Mouse (Mus musculus) C2C12 (cell line): Measurements from ENCODE around the gene Fermt1. TPM values are rescaled to one million over a fixed set of nuclear protein-coding genes. Genes with fewer than 3 reads are reported as not detected.

Experiments used
- H3K27me3 ChIP-seq: one replicate; pipeline ENCODE4 v1.6.1; 2011; ENCODE audit not compliant: control insufficient read depth, insufficient read depth, insufficient read length
- H3K36me3 ChIP-seq: one replicate; pipeline ENCODE4 v1.6.1; 2011; ENCODE audit not compliant: control insufficient read depth, insufficient read depth
- H3K4me3 ChIP-seq: one replicate; pipeline ENCODE4 v1.5.1; 2011; ENCODE audit warnings: mild to moderate bottlenecking, control low read depth; ENCODE audit not compliant: poor library complexity, insufficient read depth, severe bottlenecking
- H3K79me2 ChIP-seq: one replicate; pipeline ENCODE4 v1.6.1; 2011; ENCODE audit not compliant: control insufficient read depth, insufficient read depth
- H3K79me3 ChIP-seq: one replicate; pipeline ENCODE4 v1.6.1; 2011; ENCODE audit warnings: low read depth, control low read depth
- H3ac ChIP-seq: one replicate; pipeline ENCODE3; 2011; ENCODE audit warnings: low read depth; ENCODE audit not compliant: control insufficient read depth, insufficient read length
- CEBPB ChIP-seq: IDR thresholded peaks from one replicate; pipeline ENCODE4 v1.6.1; 2011; ENCODE audit warnings: low read depth, mild to moderate bottlenecking, control low read depth, moderate library complexity
- CTCF ChIP-seq: IDR thresholded peaks from one replicate; pipeline ENCODE4 v1.5.1; 2011; ENCODE audit not compliant: control insufficient read depth, insufficient read depth, insufficient read length
- FOSL1 ChIP-seq: IDR thresholded peaks from one replicate; pipeline ENCODE4 v1.8.0; 2011; ENCODE audit warnings: mild to moderate bottlenecking, low read length; ENCODE audit not compliant: poor library complexity, insufficient read depth, severe bottlenecking
- MAX ChIP-seq: IDR thresholded peaks from one replicate; pipeline ENCODE4 v1.6.1; 2011; ENCODE audit warnings: mild to moderate bottlenecking, control low read depth
- MYOD1 ChIP-seq: IDR thresholded peaks from one replicate; pipeline ENCODE4 v1.6.1; 2011; ENCODE audit warnings: low read depth; ENCODE audit not compliant: control insufficient read depth, insufficient read length
- MYOG ChIP-seq: IDR thresholded peaks from one replicate; pipeline ENCODE4 v1.6.1; 2011; ENCODE audit not compliant: control insufficient read depth, insufficient read length; ENCODE audit errors: extremely low read depth
- USF1 ChIP-seq: IDR thresholded peaks from one replicate; pipeline ENCODE4 v1.6.1; 2011; ENCODE audit warnings: low read depth, mild to moderate bottlenecking, control low read depth, moderate library complexity
- polyA plus RNA-seq: library from polyadenylated mRNA; unstranded; fragments of >200 nt; fragmentation: generic; extraction: Trizol; gene quantifications from one replicate; pipeline ENCODE4 v1.2.1, GENCODE M21; 2012; ENCODE audit warnings: missing spikeins

Gene Fermt1
- polyA plus RNA-seq, 1 experiment: not detected

- no peak for TF ChIP-seq FOSL1
- Histone ChIP-seq H3K4me3 (no peak overlapping the region), H3K27me3 (no peaks in the 10 kb centered on the region), H3K79me2 (no peaks in the 10 kb centered on the region), H3K79me3 (no peaks in the 10 kb centered on the region), H3ac (no peak overlapping the region), H3K36me3 (peaks cover 31% of the 10 kb centered on the region)
These were observed 78.2 kb downstream of the Fermt1 start for GRCm38 (mm10) chr2:132867521-132867920.

DNA sequence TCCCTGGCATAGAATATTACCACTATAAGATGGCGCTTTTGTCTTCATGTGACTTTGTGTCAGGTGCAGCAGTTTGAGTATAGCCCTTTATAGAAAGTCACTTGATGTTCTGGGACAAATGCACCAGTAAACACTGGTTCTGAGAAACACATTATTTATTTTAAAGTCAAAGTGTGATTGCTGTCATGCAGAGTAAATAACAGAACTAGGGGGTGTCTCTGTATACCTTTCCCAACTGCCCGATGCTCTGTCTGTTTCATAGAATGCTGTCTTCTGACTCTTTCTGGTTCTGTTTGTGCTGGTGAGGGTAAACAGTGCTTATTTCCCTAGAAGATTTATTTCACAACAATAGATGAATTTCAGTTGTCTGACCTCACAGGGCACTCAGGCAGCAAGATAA is 82.4 kb downstream of the Fermt1 start:
- Histone ChIP-seq H3K36me3 (peaks cover 31% of the 10 kb centered on the region), H3K4me3 (no peak overlapping the region), H3K27me3 (no peaks in the 10 kb centered on the region), H3ac (no peak overlapping the region), H3K79me3 (peaks cover 8% of the 10 kb centered on the region), H3K79me2 (peaks cover 18% of the 10 kb centered on the region)
- TF ChIP-seq CEBPB (no peak), USF1 (no peak), MYOG (no peak), CTCF (no peak), MAX (no peak), MYOD1 (no peak), FOSL1 (no peak)

GRCm38 (mm10) chr2:132861456-132861855 is 84.2 kb downstream of the Fermt1 start:
- Histone ChIP-seq H3K79me3 (peaks cover 14% of the 10 kb centered on the region), H3K36me3 (peaks cover 25% of the 10 kb centered on the region), H3K4me3 (no peak overlapping the region), H3ac (no peak overlapping the region), H3K27me3 (no peaks in the 10 kb centered on the region), H3K79me2 (peaks cover 36% of the 10 kb centered on the region)
- no peak for TF ChIP-seq USF1
- no peak for TF ChIP-seq MYOD1
- TF ChIP-seq MAX: no peak
- no peak for TF ChIP-seq MYOG
- no peak for TF ChIP-seq FOSL1
- no peak for TF ChIP-seq CTCF
- no peak for TF ChIP-seq CEBPB

- Histone ChIP-seq H3ac (no peak overlapping the region), H3K4me3 (no peak overlapping the region), H3K36me3 (peaks cover 16% of the 10 kb centered on the region), H3K79me2 (peaks cover 39% of the 10 kb centered on the region), H3K79me3 (peaks cover 17% of the 10 kb centered on the region), H3K27me3 (no peaks in the 10 kb centered on the region)
- no peak for TF ChIP-seq MYOD1
These were observed 85.3 kb downstream of the Fermt1 start for GRCm38 (mm10) chr2:132860435-132860834.

DNA sequence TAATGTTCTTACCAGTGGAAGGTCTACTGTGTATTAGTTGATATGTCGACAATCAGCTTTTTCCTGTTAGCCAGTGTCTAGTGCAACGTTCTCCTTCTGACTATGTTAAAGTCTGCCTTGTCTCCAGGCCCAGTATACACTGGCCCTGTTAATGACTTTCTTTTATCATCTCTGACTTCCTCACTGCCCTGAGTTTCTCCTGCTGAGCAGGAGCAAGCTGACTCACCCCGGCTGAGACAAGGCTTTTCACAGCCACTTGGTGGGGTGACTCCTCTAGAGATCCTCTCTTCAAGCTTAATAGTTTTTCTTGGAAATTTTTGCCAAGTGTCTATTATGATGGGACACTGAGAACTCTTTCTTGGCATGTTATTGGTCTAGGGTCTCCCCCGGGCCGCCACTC is 89.4 kb downstream of the Fermt1 start:
- Histone ChIP-seq H3K79me2 (peaks cover 54% of the 10 kb centered on the region), H3K27me3 (no peaks in the 10 kb centered on the region), H3K36me3 (peaks cover 8% of the 10 kb centered on the region), H3K4me3 (no peak overlapping the region), H3K79me3 (peaks cover 21% of the 10 kb centered on the region), H3ac (no peak overlapping the region)
- no peak for TF ChIP-seq CTCF
- TF ChIP-seq FOSL1: no peak

Other genes with a start within 250 kb of the Fermt1 start
- gene Chgb, start 164.6 kb downstream of the Fermt1 start, polyA plus RNA-seq: 0.01 TPM
- gene Trmt6, start 129.9 kb downstream of the Fermt1 start, polyA plus RNA-seq: 18.8 TPM
- 2.8 TPM for gene Mcm8, start 129.8 kb downstream of the Fermt1 start, polyA plus RNA-seq
- 26.2 TPM for gene Crls1, start 99.2 kb downstream of the Fermt1 start, polyA plus RNA-seq
- not detected for gene Lrrn4, start 65.0 kb downstream of the Fermt1 start, polyA plus RNA-seq